Mouse (Mus musculus) CH12F3 (cell line): ENCODE measurements around the gene Psma3.

Experiments used
- in situ Hi-C: fragments of 300-500 bp; cut with MboI; formaldehyde crosslinking; loops from 2 replicates; pipeline ENCODE4 v1.14.3; 2020; ENCODE audit warnings: low sequenced_read_pairs

Psma3 gene

DNA sequence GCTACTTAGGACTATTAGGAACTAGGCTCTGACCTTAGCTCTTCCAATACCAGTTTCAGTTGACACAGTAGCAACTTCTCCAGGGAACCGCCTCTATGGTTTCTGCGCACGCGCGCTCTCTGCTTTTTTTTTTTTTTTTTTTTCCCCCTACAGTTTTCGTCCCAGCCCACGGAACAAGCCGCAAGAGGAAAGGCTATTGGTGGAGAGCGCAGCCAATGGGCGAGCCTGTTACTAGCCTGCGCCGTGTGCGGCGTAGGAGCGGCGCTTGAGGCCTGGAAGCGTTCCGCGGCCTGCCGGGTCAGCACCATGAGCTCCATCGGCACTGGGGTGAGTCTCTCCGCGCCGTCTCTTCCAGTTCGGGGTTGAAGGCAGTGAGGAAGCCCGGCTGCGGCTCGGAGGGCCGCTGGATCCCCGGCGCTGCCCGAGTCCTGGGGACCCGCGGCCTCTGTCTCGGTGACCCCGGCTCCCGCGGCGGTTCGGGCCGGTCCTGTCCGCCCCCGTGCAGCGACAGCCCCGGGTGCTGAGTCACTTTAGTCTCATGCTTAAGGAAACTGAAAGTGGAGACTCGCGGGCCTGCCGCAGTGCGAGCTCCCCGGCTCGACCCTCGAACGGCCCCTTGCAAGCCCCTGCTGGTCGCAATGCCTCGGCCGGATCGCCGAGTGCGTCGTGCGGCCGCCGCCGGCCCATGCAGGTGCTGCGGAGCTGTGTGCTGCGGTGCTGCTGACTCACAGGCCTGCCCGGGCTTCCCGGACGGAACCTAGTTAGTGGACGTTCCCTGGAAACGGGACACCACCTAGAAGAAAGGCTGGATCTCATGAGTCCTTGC is at the start of gene Psma3:
Psma3 (plus strand) TSS at position 181 of the 826 bp plus-strand sequence.
- in situ Hi-C loops, result no loop called here

DNA sequence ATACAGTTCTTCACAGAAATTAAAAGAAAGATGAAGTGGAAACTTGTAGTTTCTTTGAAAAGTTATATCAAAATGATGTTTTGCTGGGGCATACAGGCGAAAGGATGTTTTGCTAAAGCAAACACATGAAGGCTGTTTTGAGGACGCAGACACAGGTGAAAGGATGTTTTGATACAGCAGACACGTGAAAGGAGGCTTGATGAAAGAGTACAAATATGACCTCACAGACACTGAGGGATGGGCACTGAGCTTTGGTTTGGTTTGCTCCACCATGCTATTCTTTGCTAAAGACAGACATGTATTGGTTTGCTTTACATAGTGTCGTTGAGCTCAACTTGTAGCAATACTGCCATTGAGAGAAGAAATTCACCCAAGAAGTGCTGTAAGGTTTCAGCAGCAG is 44.6 kb upstream of the Psma3 start:
- in situ Hi-C loops, result no loop called here

DNA sequence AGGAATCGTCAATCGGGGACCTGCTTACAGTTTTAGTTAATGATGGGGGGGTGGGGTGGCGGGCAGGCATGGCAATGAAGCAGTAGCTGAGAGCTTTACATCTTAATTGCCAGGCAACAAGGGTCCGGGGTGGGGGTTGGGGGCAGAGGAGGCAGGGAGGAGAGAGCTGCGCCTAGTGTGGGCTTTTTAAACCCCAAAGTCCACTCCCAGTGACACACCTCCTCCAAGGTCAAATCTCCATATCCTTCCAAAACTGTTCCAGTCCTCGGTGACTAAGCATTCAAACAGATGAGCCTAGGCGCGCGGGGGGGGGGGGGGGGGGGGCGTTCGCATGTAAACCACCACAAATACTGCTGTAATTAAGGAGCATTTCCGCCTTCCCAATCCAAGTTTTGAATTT is 37.3 kb upstream of the Psma3 start:
- in situ Hi-C loops, result no loop called here

DNA sequence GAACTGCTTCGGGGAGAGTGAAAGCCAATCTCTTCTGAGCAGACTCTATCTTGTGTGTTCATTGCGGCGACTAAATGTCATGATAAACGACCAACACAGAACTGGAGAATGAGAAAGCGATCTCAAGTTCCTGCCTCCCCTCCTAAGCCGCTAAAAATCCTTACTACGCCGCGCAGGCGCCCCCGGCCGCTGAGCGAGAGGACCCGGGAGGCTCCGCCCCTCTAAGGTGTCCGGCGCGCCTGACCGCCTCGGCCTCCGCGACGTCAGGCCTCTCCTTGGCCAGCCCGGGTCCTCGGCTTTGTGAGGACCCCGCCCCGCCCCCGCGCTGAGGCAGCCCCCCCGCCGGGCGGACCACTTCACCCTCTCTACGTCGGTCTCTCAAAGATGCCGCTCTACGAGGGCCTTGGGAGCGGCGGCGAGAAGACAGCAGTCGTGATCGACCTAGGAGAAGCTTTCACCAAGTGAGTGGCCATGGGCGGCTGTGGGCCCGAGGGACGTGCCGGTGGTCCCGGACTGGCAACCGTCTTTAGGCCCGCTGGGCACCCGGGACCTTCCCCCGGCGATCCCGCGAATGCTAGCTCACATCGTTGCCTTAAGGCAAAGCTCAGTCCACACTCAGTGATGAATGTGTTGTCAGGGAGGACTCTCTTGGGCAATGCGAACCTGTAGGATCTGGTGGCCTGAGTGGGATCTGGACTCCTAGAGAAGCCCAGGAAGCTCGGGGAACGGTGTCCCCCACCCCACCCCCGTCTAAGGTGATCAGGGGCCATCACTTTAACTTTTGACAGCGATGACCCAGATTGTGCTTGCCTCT is 36.6 kb upstream of the Psma3 start, which contains the start of gene Actr10:
Actr10 (plus strand) TSS at position 287 of the 814 bp plus-strand sequence.
- in situ Hi-C loops, result no loop called here

DNA sequence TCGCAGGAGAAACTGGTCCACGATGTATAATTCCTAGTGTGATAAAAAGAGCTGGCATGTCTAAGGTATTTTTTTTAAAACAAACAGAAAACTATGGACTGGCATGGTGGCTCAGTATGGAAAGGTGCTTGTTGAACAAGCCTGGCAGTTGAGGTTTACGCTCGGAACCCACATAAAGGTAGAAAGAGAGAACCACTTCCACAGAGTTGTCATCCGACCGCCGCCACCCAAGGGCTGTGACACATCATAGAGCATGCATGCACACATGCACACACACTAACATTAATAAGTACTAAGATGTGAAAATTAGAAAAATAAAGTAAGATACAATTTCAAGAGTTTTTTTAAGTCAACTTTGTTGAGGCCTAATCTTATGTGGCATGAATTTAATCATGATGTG is 33.6 kb upstream of the Psma3 start:
- in situ Hi-C loops, result no loop called here

DNA sequence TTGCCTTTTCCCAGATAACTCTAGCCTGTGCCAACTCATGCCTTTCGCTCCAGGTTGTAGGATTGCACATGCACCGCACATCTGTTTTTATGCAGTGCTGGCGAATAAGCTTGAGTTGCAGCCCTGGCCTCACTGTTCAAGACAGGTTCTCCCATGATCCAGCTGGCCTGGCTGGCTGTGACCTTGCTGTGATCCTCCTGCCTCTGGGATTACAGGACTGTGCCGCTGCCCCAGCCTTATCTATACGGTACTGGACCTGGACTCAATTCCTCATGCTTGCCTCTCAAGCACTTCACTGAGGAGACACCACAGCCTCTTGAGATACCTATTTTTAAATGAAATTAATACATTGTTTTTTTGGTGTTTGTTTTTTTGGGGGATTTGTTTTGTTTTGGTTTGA is 30.2 kb upstream of the Psma3 start:
- in situ Hi-C loops, result no loop called here

DNA sequence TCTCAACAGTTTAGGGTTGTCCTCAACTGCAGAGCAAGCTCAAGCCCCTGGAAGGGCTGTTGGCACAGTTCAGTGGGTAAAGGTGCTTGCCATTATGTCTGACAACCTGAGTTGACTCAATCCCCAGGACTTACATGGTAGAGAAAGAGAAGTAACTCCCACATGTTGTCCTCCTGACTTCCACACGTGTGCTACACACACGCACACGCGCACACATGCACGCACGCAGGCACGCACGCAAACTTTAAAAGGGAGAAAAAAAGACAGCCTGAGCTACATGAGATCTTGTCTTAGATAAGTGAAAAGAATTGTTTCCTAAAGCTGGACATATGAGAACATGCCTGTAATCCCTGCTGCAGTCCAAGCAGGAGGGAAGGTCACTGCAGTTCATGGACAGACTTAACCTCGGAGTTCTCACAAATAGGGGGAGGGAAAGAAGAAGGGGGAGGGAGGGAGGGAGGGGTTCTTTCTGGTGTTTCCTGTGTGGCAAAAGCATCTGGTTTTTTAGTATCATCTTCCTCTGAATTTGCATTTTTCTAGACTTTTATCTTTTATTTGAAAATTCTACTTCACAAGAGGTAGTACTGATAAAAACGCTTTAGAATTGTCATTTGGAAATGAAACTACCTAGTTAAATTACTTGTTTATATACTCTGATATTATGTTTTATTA is 27.7 kb upstream of the Psma3 start:
- in situ Hi-C loops, result no loop called here

DNA sequence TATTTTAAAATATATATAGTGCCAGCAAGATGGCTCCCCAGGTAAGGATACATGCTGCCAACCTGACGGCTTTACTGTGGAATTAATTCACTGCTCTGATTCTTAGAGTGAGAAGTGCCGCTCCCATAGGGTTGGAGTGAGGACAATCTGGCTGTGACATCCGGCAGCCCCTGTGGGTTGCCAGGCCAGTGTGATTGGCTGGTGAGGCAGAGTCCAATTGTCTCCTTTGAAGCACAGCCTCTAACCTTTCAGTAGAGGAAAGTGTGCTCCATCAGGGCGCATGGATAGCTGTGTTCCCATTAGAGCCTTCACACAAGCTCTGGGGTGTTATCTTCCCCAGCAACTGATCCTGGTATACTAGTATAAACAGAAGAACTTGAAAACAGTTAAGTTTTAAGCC is 15.8 kb upstream of the Psma3 start:
- in situ Hi-C loops, result no loop called here

DNA sequence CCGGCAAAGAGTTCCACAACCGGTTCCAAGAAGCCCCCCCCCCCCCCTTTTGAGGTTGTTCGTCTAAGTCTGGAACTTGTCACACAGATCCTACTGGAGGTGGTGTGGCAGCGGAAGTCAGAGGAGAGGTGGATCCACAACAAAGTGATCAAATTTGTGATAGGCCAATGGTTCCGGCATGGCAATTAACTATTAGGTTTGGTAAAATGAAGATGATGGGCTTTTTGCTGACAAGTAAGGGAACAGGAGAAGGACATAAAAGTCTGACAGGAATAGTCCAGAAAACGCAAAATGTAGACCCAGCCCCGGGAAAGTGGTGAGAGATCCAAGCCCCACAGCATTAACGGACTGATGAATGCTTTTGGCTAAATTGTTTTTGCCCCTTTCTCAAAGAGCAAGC is 6.8 kb upstream of the Psma3 start:
- in situ Hi-C loops, result no loop called here

DNA sequence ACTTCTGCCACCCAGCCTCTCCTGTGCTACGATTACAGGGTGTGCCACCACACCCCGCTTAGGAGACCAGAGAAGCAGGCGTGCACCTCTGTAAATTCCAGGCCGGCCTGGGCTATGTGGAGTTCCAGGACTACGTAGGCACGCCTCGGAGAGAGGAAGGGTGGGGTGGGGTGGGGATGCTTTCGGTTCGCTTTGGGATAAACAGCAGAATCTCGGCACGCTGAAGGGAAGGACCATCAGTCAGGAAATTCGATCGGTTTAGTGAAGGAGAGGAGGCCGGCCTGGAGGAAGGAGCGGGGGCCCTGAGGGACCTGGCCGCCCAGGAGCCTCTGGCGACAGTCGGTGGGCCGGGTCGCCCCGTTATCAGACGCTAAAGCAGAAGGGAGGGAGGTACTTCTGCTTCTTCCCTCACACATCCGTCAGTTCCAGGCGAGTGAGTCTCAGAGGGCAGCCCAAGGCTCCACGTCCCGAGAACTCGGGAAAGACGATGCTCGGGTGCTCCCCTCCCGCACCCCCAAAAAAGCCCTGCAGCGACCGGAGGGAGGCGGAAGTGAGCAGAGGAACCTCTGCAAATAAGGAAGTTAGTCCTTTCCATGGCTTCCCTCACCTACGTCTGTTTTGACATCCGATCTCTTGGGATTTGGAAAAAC is 6.2 kb upstream of the Psma3 start:
- in situ Hi-C loops, result no loop called here

DNA sequence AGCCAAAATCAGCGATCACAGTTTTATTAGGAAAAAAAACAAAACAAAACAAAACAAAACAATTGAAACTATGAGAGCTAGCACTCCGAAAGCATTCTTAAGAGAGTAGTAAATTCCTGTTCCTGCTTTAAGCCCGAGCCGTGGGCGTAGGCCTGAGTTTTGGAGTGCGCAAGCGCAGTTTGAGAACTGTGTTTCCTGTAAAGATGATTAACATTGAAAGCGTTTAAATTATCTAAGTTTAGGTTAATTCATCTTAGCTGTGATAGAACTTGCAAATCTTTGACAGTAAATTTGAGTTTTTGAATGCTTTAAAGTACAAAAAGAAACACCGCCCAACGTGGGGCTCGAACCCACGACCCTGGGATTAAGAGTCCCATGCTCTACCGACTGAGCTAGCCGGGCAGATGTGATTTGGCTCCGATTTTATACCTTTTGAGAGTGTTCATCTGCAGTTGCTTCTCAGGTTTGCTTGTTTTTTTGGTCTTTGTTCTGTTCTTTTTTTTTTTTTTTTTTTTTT is 5.6 kb upstream of the Psma3 start:
- in situ Hi-C loops, result no loop called here

DNA sequence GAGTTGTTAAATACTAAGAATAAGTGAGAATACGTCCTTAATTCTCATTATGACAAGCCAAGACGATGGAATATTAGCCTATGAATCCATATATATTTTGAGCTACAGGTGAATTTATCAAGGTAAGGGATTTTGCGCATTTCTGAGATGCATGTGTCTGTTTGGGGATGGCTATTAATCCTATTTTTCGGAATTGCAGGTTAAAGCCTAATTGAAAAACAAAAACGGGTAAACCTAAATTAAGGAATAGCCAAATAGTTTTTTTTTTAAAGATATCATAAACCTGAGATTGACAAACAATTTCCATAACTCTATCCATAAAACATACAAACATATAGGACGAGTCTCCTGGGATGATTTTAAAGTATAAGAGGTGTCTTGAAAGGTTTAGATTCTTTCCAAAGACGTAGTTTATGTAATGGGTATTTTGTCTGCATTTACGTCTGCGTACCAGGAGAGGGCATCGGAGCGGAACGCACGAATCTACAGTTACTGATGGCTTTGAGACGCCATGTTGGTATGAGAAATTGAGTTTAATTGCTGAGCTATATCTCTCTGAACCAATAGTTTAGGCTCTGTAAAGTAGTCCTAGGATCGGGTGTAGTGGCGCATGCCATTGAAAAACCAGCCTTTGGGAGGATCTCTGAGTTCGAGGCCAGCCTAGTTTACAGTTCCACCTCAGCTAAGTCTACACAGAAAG is 4.8 kb upstream of the Psma3 start:
- in situ Hi-C loops, result no loop called here

DNA sequence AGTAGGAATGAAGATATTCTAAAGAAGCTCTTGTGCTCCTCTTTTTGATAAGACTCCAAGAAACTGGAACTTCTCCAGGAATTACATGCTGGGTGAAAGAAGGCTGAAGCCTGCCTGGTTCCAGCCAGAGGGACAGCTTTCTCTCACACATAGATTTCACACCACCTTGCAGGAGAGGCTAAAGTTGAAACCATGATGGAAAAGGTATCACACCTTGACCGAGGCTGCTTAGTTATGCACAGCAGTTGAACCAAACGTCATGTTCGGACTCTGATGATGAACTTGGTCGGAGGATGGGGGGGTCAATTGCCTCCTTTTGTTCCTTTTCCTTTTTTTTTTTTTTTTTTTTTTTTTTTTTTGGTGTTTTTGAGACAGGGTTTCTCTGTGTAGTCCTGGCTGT is 590 bp upstream of the Psma3 start:
- in situ Hi-C loops, result no loop called here

DNA sequence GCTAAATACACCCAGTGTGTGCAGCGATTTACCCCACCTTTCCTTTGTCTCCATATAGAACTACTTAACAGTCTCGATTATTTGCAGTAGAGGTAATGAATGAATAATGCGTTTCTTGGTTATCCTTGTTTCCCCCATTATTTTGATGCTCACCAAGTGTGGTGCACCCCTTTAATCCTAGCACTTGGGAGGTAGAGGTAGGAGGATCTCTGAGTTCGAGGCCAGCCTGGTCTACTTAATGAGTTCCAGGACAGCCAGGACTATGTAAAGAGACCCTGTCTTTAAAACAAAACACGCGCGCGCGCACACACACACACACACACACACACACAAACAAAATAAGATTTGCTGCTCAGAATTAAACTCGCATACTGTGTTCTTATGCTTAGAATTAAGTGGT is 985 bp downstream of the Psma3 start:
- in situ Hi-C loops, result no loop called here

DNA sequence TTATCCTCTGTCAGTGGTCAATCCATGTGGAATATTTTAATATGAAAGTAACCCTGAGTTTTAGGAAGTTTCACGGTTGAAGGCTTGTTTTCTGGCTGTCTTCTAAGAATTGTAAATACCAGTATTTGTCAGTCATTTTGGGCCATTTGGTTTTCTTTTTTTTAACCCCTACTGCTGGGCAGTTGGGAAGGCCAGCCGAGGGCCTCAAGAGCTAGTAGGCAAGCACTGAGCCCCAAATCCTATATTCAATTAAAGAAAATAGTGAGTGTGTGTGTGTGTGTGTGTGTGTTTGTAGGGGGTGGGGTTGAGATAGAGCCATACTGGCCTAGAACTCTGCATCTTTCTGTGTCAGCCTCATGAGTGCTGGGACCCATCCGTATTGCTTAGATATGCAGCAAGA is 1.5 kb downstream of the Psma3 start:
- in situ Hi-C loops, result no loop called here

DNA sequence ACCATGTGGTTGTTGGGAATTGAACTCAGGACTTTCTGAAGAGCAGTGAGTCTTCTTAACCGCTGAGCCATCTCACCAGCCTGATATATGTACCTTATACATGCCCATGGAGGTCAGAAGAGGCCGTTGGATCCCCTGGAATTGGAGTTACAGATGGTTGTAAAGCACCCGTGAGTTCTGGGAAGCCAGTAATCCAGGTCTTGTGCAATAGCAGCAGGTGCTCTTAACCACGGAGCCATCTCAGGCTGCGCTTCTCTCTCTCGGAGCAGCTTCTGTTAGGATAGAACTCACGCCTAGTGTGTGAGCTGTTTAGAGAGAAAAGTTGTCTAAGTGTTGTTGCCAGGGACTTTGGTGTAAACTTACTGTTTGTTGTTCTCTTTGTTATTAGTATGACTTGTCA is 3.9 kb downstream of the Psma3 start:
- in situ Hi-C loops, result no loop called here

DNA sequence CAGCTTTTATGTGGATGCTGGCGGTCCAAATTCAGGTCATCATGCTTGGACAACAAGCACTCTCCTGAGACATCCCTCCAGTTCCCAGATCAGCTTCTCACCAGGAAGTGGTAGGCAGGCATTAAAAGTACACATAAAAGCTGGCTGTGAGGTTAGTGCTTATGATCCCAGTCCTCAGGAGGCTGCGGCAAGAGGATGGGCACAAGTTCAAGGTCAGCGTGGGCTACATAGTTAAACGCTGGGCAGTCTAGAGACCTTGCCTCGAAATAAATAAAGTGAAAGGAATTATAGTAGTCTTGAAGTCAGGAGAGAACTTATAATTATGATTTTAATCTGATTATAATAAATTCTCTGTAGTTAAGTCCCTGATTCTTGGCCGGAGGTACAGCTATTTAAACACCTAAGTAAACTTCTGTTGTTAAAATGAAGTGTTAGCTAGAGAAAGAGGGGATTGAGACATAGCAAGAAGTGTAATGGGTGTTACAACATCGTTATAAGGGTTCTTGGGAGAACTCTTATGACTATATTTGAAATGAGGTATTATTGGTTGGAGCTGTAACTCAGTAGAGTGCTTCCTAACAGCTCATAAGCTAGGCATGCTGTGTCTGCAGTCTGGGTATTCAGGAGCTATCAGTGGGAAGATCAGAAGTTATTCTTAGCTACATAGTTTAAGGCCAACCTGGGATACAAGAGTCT is 10.6 kb downstream of the Psma3 start:
- in situ Hi-C loops, result no loop called here

DNA sequence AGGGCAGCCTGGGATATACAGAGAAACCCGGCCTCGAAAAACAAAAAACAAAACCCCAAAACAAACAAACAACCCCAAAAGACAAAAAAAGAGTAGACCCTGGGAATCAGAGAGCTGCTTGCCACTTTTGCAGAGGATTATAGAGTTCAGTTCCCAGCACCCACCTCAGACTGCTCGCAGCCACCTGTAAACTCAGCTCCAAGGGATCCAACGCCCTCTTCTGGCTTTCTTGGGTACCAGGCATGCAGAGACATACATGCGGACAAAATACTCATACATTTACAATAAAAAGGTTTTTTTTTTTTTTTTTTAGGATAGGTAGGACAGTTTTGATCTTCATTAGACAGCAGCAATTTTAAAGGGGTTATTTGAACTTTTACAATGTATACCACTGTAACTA is 22.8 kb downstream of the Psma3 start:
- in situ Hi-C loops, result no loop called here

DNA sequence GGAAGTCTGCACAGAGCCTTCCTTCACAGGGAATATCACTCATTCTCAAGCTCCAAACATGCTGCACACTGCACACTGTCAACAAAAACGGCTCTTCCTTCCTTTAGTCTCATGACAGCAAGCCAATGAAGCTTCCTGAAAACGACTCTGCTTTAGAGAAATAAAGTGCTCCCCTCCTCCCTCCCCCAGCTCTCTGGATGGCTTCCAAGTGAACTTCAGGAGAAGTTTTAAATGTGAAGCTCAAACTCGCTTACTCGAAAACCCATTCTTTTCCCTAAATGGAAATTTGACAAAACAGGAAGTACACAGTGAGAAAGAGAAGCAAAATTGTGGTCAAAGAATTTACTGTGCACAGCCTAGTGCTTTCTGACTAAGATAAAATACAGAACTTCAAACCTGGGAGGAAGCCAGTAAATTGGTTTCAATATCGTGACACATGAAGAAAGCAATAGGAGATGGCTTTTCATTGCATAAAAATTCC is 25.0 kb downstream of the Psma3 start:
- in situ Hi-C loops, result no loop called here

DNA sequence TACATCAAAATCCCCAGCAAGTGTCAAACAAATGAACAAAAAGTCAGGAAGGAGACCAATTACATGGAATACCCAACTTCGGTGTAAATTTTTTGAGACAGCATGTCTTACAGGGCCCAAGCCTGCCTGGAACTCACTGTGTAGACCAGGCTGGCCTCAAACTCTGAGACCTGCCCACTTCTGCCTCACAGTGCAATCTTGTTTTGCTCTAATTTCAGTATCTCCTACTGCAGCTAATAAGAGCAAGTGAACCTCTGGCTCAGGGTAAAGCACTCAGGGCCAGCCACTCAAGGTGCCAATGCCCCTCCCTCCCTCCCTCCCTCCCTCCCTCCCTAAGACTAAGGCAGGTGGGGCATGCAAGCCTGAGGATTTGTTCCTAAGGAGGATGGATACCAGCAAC is 25.9 kb downstream of the Psma3 start:
- in situ Hi-C loops, result no loop called here
